Mouse (Mus musculus) limb, embryonic 10.5 days (tissue): Measurements from ENCODE around the gene Polk. TPM values are rescaled to one million over a fixed set of nuclear protein-coding genes. Genes with fewer than 3 reads are reported as not detected.

ENCODE experiments used
- DNase-seq: peaks from one replicate; pipeline ENCODE4 v3.0.0-alpha.2; 2017; ENCODE audit warnings: low spot score
- H3K27ac ChIP-seq: fragments of 300-500 bp; sonication (generic); 2 replicates; pipeline ENCODE4 v1.5.1; 2016; ENCODE audit warnings: mild to moderate bottlenecking
- H3K27me3 ChIP-seq: fragments of 300-500 bp; sonication (generic); 2 replicates; pipeline ENCODE4 v1.6.1; 2016; ENCODE audit warnings: low read depth, mild to moderate bottlenecking; ENCODE audit not compliant: poor library complexity, severe bottlenecking
- H3K36me3 ChIP-seq: fragments of 300-500 bp; sonication (generic); 2 replicates; pipeline ENCODE4 v1.6.1; 2016; ENCODE audit warnings: mild to moderate bottlenecking, moderate library complexity
- H3K4me1 ChIP-seq: fragments of 300-500 bp; sonication (generic); 2 replicates; pipeline ENCODE4 v1.6.1; 2016
- H3K4me3 ChIP-seq: fragments of 300-500 bp; sonication (generic); 2 replicates; pipeline ENCODE4 v1.5.1; 2016; ENCODE audit warnings: mild to moderate bottlenecking, moderate library complexity
- H3K9me3 ChIP-seq: fragments of 300-500 bp; sonication (generic); replicated peaks from 2 replicates; pipeline ENCODE4 v1.6.1; 2016; ENCODE audit warnings: mild to moderate bottlenecking
- WGBS: fragments of 180-500 bp; shearing (Covaris S2); methylation state at CpG from one replicate; pipeline ENCODE4 v1.1.7; 2016; 5-methylcytosine and 5-hydroxymethylcytosine counted together
- polyA plus RNA-seq: library from polyadenylated mRNA; unstranded; fragments of >200 nt; fragmentation: Nextera tagmentation; extraction: Ambion mirVana; gene quantifications from 2 replicates; pipeline ENCODE4 v1.2.1, GENCODE M21; 2016

The Polk gene
- polyA plus RNA-seq, result 7.5 and 9.1 TPM in 2 replicates

- under 1% methylated on average over 47 of the region's 50 CpGs for WGBS
- Histone ChIP-seq H3K9me3 (no peaks in the 10 kb centered on the region), H3K36me3 (no peaks in the 10 kb centered on the region), H3K4me3 (peak within 1 kb of the TSS; percentile 81), H3K4me1 (peaks cover 16% of the 10 kb centered on the region), H3K27me3 (no peaks in the 10 kb centered on the region), H3K27ac (peak within 1 kb of the TSS; percentile 91)
- DNase-seq, result peak; percentile 95
These were observed at the start of gene Polk, which contains the start of gene Col4a3bp for GRCm38 (mm10) chr13:96542081-96542889. Gene Polk, minus strand, starts transcription at chr13:96542579. Gene Col4a3bp, plus strand, starts transcription at chr13:96542618.

DNA sequence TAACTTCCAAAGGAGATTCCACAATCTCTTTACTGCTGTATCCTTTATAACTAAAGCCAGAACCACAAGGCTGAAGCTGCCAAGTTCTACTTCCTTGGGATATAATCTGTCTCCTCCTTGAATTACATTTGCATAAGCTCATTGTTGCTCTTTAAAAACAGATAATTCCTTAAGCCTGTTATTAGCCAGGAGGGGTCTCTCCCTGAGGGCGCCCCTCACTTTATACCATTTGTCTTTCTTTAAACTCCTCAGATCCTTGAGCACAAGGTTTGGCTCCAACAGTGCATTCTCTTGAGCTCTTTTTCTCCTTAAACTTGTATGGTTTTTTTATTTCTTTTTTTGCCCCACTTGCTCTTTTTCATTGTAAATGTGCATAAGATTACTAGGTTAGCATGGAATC lies 46.3 kb upstream of the Polk start:
- Histone ChIP-seq H3K4me1 (no peaks in the 10 kb centered on the region), H3K27me3 (no peaks in the 10 kb centered on the region), H3K9me3 (no peaks in the 10 kb centered on the region), H3K27ac (no peak overlapping the region), H3K36me3 (no peaks in the 10 kb centered on the region), H3K4me3 (no peak overlapping the region)
- 89% methylated on average over 1 of the region's 1 CpGs for WGBS
- DNase-seq, result no peak

DNA sequence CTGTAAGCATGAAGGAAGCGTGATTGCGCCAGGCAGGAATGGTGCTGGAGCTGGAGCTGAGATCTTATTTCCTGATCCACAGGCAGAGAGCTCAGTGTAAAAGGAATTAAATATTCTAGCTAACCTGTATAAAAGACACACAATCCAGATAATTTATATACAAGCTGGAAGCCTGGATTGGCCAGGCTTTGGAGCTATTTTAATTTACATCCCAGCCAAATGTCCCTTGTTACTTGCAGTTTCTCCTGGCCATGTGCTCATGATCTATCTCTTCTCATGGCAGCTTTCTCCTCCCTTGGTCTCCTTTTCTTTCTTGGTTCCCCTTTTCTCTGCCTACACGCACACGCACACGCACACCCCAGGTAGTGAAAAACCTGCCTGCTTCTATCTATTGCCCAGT lies 44.2 kb upstream of the Polk start:
- Histone ChIP-seq H3K36me3 (no peaks in the 10 kb centered on the region), H3K27ac (no peak overlapping the region), H3K4me1 (no peaks in the 10 kb centered on the region), H3K27me3 (no peaks in the 10 kb centered on the region), H3K9me3 (no peaks in the 10 kb centered on the region), H3K4me3 (no peak overlapping the region)
- no peak for DNase-seq
- WGBS, result 97% methylated on average over 5 of the region's 5 CpGs

DNA sequence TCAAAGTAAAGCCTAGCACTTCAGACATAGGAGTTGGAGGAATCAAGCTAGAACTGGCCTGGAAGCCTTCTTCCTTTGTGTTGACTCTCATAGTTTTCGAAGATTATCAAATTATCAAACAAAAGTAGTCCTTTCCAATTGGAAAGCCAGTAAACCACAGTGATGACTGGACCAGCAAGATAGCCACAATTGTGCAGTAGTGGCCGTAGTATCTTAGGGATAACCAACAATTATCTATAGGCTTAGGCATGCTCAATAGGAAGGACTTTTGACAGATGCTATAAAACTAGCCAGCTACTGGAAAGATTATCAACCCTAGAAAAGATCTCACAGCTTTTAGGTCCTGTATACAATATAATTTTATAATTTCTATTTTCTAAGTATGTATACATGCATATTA lies 41.8 kb upstream of the Polk start:
- 89% methylated on average over 2 of the region's 2 CpGs for WGBS
- no peaks in the 10 kb centered on the region for H3K27me3 ChIP-seq
- H3K36me3 ChIP-seq, result no peaks in the 10 kb centered on the region
- no peak overlapping the region for H3K27ac ChIP-seq
- H3K4me1 ChIP-seq, result no peaks in the 10 kb centered on the region
- H3K4me3 ChIP-seq, result no peak overlapping the region
- no peaks in the 10 kb centered on the region for H3K9me3 ChIP-seq
- DNase-seq, result no peak

- H3K27ac ChIP-seq, result no peak overlapping the region
- 78% methylated on average over 1 of the region's 1 CpGs for WGBS
These were observed 37.6 kb upstream of the Polk start for GRCm38 (mm10) chr13:96579979-96580378.

GRCm38 (mm10) chr13:96579104-96579503 lies 36.7 kb upstream of the Polk start:
- peaks cover 5% of the 10 kb centered on the region; the same call in 1 of the 2 replicates for H3K36me3 ChIP-seq

More at GRCm38 (mm10) chr13:96579979-96580378, 37.6 kb upstream of the Polk start:
- no peaks in the 10 kb centered on the region for H3K9me3 ChIP-seq
- no peak for DNase-seq
- no peak overlapping the region for H3K4me3 ChIP-seq
- peaks cover 5% of the 10 kb centered on the region; the same call in 1 of the 2 replicates for H3K36me3 ChIP-seq
- H3K4me1 ChIP-seq, result no peaks in the 10 kb centered on the region
- H3K27me3 ChIP-seq, result no peaks in the 10 kb centered on the region

DNA sequence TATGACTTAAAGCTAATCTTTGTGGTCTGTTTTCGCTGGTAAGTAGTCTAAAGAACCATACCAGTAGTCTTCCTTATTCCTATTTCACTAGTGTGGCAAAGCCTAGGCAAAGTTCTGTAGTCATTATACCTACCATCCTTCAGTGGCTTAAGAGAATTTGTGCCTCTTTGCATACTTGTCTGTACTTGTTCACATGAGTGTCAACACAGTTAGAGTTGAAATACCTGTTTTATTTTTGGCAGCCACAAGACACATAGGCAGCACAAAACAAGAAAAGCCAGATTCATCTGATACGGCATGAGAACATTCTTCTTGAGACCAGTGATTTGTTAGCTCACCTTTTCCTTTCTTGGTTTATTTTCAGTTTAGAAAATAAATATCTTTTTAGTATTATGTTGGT lies 31.8 kb upstream of the Polk start:
- WGBS, result 89% methylated on average over 2 of the region's 2 CpGs

More at GRCm38 (mm10) chr13:96579104-96579503, 36.7 kb upstream of the Polk start:
- DNase-seq, result no peak
- no peak overlapping the region for H3K4me3 ChIP-seq
- no peaks in the 10 kb centered on the region for H3K27me3 ChIP-seq
- H3K27ac ChIP-seq, result no peak overlapping the region
- H3K9me3 ChIP-seq, result no peaks in the 10 kb centered on the region
- no peaks in the 10 kb centered on the region for H3K4me1 ChIP-seq
- 91% methylated on average over 2 of the region's 2 CpGs for WGBS

DNA sequence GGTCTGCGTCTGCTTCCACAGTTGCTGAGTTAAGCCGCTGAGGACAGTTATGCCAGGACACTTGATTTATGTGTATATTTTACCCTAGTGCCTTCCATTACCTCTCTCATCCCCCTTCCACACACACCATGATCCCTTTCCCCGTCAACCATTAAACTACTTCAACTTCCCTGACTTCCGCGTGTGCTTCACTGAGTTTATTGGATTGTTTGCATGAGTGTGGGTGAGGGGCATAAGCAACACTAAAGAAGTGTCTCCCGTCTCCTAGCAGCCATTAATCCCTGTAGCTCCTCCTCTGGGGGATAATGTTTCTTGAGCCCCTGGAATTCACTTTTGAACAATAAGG lies 28.6 kb upstream of the Polk start:
- H3K4me1 ChIP-seq, result peaks cover 2% of the 10 kb centered on the region; the same call in 1 of the 2 replicates
- H3K36me3 ChIP-seq, result peaks cover 18% of the 10 kb centered on the region
- no peaks in the 10 kb centered on the region for H3K9me3 ChIP-seq
- 78% methylated on average over 6 of the region's 6 CpGs for WGBS
- no peaks in the 10 kb centered on the region for H3K27me3 ChIP-seq
- H3K27ac ChIP-seq, result no peak overlapping the region
- H3K4me3 ChIP-seq, result no peak overlapping the region
- no peak for DNase-seq

More for the DNA sequence above, 31.8 kb upstream of the Polk start:
- no peak overlapping the region for H3K4me3 ChIP-seq
- H3K36me3 ChIP-seq, result peaks cover 18% of the 10 kb centered on the region
- no peaks in the 10 kb centered on the region for H3K9me3 ChIP-seq
- no peaks in the 10 kb centered on the region for H3K27me3 ChIP-seq
- no peak overlapping the region for H3K27ac ChIP-seq
- no peak for DNase-seq
- peaks cover 2% of the 10 kb centered on the region; the same call in 1 of the 2 replicates for H3K4me1 ChIP-seq

DNA sequence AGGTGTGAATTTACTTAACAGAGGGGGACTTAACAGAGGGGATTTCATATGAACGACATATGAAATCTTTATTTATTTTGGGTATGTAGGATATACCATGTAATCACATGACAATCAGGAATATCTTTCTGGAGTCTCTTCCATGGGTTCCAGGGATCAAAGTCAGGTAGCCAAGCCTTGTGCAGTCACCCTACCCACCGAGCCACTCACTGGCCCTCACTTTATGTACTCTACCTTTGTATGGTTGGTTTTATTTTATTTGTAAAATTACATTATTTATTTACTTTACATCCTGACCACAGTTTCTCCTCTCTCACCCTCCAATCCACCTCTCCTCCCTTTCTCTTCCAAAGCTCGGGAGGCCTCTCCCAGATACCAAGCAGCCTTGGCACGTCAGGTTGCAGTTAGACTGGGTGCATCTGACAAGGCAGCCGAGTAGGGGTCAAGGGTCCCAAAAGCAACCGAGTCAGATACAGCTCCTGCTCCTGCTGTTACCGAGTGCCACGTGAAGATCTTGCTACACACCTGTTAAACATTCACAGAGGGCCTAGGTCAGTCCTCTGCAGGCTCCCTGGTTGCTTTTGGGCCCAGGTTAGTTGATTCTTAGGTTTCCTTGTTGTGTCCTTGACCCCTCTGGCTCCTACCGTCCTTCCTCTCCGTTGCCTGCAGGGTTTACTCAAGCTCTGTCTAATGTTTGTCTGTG lies 28.1 kb upstream of the Polk start:
- no peak for DNase-seq
- peaks cover 14% of the 10 kb centered on the region for H3K36me3 ChIP-seq
- peaks cover 2% of the 10 kb centered on the region; the same call in 1 of the 2 replicates for H3K4me1 ChIP-seq
- WGBS, result 70% methylated on average over 10 of the region's 10 CpGs
- no peaks in the 10 kb centered on the region for H3K27me3 ChIP-seq
- H3K9me3 ChIP-seq, result no peaks in the 10 kb centered on the region
- no peak overlapping the region for H3K27ac ChIP-seq
- no peak overlapping the region for H3K4me3 ChIP-seq

DNA sequence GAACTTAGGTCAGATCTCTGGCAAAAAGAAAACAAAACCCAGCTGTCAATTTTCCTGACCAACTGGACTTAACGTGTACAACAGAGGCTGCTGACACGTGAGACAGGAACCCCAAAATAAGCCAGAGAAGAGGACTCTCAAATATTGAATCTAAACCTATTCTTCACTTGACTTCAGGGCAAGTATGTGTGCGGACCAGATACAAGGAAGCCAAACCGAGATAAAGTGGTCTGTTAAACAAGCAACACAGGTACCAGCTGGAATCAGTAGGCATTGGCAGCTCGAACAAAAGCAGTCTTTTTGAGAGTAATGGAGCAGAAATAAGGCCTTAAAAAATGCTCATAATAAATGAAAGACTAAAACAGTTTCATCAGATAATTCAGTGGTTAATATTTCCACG lies 25.6 kb upstream of the Polk start:
- WGBS, result 93% methylated on average over 6 of the region's 6 CpGs
- Histone ChIP-seq H3K4me1 (peaks cover 2% of the 10 kb centered on the region; the same call in 1 of the 2 replicates), H3K4me3 (no peak overlapping the region), H3K27me3 (no peaks in the 10 kb centered on the region), H3K9me3 (no peaks in the 10 kb centered on the region), H3K27ac (no peak overlapping the region), H3K36me3 (peaks cover 10% of the 10 kb centered on the region)
- no peak for DNase-seq

DNA sequence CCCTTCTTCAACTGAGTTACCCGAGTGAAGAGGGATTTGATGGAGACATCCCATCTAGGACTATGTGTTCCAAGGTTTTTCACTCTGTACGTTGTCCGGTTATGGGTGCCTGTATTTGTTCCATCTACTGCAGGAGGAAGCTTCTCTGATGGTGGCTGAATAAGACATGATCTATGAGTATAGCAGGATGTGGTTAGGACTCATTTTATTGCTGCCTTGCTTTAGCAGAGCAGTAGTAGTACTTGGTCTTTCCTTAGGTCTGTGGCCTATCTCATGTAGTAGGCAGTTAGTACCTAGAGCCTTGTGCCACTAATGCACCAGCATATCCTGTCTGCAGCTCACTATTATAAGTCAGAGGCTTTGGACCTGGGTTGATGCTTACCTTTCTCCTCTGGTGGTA lies 12.7 kb upstream of the Polk start:
- Histone ChIP-seq H3K4me1 (no peaks in the 10 kb centered on the region), H3K27me3 (no peaks in the 10 kb centered on the region), H3K27ac (no peak overlapping the region), H3K9me3 (no peaks in the 10 kb centered on the region), H3K36me3 (no peaks in the 10 kb centered on the region), H3K4me3 (no peak overlapping the region)
- no peak for DNase-seq
- 92% methylated on average over 3 of the region's 3 CpGs for WGBS

GRCm38 (mm10) chr13:96547941-96548340 lies 5.6 kb upstream of the Polk start:
- Histone ChIP-seq H3K9me3 (no peaks in the 10 kb centered on the region), H3K4me3 (no peak overlapping the region), H3K4me1 (peaks cover 9% of the 10 kb centered on the region), H3K27me3 (no peaks in the 10 kb centered on the region), H3K27ac (no peak overlapping the region), H3K36me3 (peaks cover 7% of the 10 kb centered on the region)
- DNase-seq, result no peak
- 82% methylated on average over 4 of the region's 4 CpGs for WGBS

GRCm38 (mm10) chr13:96547250-96547649 lies 4.9 kb upstream of the Polk start:
- 88% methylated on average over 1 of the region's 1 CpGs for WGBS
- Histone ChIP-seq H3K9me3 (no peaks in the 10 kb centered on the region), H3K27me3 (no peaks in the 10 kb centered on the region), H3K4me3 (no peak overlapping the region), H3K27ac (no peak overlapping the region), H3K4me1 (peaks cover 9% of the 10 kb centered on the region), H3K36me3 (peaks cover 7% of the 10 kb centered on the region)
- DNase-seq, result no peak
